Mouse (Mus musculus) lung, postnatal 36 days (tissue): ENCODE data around the gene Pigl.
"Not testable (repeated sequence)": the region's sequence is repeated elsewhere in the genome, so short reads cannot be mapped to it uniquely, and the experiment has no call there.

Source experiments
- DNase-seq: peaks from one replicate; pipeline ENCODE4 v3.0.0; 2022; ENCODE audit warnings: mixed read lengths

Gene Pigl

DNA sequence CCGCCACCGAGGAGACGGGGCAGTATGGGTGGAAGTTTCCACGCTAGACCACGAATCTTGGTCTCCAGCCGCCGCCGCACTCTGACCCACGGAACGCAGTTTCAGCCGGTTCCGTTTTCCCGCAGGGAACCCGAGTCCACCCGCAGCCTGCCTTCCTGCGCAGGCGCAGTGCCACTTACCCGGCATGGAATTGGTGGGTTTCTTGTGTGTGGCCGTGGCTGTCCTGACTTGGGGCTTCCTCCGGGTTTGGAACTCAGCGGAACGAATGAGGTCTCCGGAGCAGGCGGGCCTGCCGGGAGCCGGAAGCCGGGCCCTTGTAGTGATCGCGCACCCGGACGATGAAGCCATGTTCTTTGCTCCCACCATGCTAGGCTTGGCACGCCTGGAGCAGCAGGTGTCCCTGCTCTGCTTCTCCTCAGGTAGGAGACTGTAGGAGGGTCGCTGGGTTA, at the start of gene Pigl, which contains the start of gene Ncor1:
Gene Pigl, plus strand, starts transcription at position 185 of the 449 bp plus-strand sequence.
Gene Ncor1, minus strand, starts transcription at position 266 of the 449 bp plus-strand sequence.
- DNase-seq: peak; percentile 87

DNA sequence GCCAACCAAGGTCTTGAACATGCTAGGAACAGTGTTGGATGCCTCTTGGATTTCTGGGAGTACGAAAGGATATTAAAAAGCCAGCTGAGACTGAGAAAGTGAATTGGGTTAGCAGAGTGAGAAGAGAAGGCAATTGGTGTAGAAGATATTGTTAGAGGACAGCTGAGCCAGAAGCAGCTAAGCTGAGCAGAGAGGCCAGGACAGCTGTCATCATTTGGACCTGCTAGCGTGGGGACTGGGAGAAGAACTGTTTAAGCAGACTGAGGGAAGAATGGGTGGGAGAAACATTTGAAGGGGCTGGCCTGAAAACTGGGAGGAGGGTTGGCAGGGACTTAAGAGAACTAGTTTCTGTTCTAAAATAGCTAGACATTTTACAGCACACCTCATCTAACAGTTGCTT, 49.4 kb upstream of the Pigl start:
- no peak for DNase-seq

DNA sequence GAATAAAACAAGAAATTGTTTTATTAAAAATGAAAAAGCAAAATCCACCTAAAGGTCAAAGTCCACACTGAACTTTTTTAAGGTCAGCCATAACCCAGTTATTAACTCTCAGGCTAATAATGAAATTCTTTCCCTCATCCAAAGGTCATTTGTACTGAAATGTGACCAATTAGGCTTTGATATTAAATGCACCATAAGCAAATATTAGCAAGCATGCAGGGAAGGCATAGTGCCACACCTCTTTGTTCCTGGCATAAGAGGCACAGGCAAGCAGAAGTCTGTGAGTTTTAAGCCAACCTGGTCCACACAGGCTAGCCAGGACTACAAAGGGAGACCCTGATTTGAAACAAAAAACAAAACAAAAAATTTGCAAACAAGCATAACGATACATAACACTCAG, 48.6 kb upstream of the Pigl start:
- DNase-seq: no peak

DNA sequence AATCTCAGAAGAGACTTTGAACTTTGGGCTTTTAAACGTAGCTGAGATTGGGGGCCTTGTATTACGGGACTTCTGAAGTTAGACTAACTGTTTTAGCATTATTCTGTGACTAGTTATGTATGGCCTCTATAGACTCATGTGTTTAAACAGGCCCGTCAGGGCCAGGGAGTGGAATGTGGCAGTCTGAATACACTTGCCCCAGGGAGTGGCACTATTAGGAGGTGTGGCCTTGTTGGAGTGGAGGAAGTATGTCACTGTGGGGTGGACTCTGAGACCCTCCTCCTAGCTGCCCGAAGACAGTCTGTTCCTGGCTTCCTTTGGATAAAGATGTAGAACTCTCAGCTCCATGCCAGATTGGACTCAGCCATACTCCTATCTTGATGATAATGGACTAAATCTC, 43.2 kb upstream of the Pigl start:
- no peak for DNase-seq

DNA sequence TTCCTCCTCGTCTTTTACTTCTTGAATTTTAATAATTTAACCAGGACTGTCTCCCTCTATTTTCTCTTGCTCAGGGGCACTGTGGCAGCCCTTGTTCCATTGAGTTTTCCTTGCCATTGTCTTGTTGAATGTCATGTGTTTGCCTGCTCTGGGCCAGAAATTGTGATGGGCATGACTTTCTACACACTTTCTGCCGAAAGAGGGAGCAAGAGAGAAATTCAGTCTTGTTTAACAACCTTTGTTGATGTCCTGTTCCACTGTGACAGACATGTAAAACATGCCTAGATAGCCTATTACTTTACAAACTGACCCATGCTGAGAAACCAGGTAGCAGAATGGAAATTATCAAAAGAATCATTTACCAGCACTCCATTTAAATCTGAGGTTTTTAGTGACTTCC, 33.7 kb upstream of the Pigl start:
- DNase-seq: peak; percentile 58

DNA sequence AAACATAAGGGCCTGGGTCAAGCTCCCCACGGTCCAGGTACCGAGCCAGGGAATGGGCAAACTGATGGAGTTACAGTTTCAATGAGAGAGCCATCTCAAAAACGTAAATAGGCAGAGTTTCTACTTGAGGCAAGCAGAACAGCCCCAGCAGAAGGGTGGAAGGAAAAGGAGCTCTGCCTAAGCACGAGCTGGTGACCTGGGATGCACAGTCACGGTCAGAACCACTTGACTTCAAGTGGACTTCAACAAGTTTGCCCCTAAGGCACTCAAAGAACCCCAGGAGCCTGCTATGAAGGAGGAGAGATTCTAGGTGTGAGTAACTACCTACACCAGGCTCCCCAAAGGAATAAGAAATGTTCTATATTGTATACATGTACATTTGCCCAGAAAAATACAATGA, 32.0 kb upstream of the Pigl start:
- peak; percentile 68 for DNase-seq

DNA sequence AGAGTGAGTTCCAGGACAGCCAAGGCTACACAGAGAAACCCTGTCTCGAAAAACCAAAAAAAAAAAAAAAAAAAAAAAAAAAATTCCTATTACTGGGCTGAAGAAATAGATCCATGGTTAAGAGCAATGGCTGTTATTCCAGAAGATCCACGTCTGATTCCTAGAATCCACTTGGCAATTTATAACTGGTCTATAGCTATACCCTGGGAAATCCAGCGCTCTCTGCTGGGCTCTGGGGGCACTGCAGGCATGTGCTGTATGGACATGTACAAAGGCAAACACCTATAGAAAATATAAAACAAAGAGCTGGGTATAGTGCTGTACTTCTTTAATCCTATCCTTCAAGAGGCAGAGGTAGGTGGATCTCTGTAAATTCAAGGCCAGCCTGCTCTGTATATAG, 31.2 kb upstream of the Pigl start:
- DNase-seq: peak; percentile 61

DNA sequence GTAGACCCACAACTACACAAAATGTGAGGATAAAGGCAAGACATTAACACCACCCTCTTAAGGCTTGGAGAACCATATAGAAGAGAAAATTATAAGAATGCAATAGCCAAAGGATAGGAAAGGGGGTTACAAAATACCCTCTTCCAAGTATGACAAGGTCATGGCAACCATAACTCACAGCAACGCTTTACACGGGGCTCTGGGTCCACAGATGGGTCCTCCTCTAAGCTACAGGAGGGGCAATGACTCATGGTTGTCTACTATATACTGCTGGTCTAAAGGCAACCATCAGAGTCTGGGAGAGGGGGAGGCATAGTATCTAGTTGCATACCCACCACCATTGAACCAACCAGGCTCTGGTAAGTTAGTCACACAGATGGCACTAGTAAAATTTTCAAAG, 26.0 kb upstream of the Pigl start:
- DNase-seq: no peak

DNA sequence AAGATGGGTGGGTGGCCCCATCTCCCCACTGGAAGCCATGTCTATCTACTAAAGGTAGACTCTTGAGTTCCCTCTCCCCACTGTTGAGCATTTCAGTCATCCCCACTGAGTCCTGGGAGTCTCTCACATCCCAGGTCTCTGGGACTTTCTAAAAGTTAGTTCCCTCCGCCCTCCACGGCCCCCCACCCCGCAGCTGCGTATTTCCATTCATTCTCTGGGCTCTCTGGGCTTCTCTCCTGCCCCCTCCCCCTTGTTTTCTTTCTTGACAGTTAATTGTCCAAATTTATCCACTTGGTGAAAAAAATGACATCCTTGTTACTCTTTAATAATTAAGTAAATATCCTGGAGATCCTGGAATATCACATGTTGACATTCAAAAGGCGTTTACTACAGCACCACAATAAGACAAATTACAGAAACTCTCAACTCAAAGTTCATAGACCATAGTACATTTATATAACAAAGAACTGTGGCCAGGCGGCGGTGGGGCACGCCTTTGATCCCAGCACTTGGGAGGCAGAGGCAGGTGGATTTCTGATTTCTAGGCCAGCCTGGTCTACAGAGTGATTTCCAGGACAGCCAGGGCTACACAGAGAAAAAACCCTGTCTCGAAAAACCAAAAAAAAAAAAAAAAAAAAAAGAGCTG, 17.5 kb upstream of the Pigl start:
- no peak for DNase-seq

DNA sequence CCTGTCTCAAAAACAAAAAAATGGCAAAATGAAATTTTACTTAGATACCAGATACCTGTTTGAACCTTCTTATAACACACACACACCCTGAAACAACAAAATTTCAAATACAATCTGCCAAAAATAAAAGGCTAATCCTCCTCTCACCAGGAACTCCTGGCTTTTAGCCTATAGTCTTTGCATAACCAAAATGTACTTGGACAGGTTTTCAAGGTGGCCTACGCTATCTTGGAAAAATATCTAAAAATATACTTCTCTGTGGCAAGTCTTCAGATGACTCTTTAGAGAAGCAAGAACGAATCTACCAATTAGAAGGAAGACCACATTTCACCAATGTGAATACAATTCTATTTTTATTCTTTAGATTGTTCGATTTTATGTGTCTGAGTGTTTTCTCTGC, 12.5 kb upstream of the Pigl start:
- no peak for DNase-seq

DNA sequence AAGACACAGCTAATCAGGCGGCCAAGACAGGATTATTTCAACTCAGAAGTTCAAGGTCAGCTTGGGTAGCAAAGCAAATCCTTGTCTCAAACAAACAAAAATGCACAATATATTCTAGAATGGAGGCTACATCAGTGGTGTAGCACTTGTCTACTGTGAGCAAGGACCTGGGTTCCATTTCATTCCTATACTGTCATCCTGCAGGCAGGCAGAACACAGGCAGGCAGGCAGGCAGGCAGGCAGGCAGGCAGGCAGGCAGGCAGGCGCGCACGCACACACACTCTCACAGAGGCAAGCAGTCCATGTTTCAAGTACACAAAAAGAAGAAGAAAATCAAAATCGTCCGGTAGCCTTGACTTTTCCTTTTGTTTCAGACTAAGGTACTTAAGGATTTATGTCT, 9.3 kb upstream of the Pigl start:
- DNase-seq: no peak

DNA sequence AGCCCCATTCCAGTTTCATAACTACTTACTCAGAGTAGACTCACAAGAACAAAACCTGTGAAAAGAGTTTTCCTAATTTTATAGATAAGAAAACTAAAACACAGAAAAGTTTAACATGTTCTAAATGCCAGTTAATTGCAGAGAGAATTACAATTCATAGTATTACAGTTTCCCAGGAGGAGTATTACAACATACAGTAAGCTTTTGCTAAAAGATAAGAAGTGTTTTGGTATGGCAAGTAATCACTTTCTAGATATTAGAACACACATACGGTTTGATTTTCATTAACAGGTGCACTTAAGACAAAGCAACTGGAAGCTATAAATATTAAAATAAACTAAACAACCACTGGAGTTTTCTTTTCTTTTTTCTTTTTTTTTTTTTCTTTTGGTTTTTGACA, 3.1 kb upstream of the Pigl start:
- DNase-seq: no peak

DNA sequence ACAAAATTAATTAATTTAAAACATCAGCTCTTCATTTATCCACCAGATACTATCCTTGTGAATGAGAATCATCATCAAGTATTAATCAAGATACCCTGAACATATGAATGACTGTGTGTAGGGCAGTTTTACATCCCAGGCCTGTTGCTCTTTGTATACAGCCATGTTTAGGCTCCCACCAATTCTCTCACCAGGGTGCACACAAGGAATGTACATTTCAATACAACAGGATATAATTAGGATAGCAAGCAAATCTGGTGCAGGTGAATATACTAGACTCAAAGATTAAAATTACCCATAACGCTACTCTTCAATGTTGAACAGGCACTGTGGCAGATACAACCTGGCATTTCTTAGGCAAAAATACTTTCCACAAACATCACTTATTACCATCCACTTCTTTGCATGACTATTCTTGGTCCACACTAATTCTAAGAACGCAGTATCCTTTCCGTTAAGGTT, 2.2 kb upstream of the Pigl start:
- no peak for DNase-seq

DNA sequence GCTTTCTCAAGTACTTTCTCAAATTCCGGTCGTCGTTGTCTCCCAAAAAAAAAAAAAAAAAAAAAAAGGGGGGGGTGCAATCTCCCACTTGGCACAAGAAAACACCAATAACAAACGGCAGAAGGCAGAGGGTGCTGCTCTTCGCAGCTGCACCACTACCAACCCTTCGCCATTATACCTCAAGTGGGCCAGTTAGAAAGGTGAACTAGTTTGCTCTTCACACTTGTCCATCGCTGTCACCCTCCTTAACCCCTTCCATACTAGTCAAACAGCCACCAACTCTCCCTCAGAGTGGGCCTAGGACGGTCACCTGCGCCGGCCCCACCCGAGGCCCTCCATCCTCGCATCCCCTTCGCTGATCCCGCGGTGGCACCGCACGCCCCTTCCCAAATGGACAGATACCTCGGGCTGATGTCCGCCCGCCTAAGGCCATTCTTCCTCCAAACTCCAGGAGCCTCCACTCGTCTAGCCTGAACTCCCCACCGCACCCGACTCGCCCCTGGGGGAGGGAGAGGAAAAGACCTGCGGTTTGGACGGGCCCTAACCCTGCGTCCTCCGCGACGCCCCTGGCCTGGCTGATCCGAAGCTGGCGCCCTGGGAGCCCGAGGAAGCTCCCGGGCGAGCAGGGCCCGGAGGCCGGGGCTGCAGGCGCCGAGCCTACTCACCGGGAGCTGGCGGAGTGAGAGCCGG, 1.6 kb upstream of the Pigl start:
- peak; percentile 53 for DNase-seq

DNA sequence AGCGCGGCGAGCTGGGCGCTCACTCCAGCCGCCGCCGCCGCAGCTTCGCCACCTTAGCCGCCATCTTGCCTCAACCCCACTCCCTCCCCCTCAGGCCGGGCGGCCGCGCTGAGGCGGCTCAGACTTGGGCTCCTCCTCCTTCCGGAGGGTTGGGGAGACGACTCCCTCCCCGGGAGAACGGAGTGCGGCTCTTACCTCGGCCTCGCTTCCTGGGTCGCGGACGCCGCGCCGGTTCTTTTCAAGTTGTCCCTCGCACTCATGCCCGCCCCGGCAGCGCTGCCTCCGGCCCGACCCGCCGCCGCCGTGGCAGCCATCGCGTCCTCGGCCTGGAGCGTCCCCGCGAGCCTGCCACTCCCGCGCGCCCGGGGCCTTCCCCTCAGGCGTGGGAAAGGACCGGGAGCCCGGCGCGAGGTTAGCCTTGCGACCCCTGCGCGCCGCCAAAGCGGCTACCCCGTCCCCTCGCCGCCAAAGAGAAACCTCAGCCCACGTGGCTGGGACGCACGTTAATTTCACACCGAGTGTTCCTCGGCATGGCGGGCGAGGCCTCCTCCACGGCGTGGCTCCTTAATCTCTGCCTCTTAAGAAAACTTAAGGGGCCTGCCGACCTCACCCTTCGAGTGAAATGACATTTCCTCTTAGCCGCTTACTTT, 894 bp upstream of the Pigl start:
- peak; percentile 94 for DNase-seq

DNA sequence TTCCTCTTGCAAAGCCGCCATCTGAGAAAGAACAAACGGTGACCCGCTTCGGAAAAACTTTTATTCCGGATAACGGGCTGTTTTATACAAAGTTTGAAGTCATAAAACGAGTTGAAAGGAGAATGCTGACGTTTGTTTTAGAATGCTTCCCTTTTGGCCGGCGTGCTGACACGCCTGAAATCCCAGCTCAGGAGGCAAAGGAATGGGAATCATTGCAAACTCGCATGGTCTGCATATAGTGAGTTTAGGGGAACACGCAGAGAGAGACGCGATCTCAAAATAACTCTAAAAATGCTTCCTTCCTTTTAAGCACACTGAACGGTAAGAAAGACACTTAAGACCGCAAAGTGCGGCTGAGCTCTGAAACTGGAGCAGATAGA, 379 bp upstream of the Pigl start:
- DNase-seq: no peak

DNA sequence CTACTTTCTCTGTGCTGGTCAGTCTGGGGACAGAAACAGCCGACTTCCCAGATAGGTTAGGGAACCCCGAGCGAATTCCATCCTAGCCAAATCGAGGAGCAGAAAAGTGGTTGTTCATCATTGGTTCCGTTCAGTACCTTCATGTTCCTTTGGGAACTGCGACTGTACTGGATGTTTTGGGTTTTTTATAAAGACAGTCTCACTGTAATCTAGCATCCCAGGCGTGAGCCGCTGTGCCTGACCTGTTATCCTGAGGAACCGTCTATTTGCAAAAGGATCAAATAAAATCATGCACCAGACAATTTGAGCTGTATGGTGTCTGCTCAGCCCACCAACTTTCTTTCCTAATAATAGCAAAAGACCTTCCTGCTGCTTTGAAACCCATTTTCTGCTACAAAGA, 520 bp downstream of the Pigl start:
- DNase-seq: no peak

DNA sequence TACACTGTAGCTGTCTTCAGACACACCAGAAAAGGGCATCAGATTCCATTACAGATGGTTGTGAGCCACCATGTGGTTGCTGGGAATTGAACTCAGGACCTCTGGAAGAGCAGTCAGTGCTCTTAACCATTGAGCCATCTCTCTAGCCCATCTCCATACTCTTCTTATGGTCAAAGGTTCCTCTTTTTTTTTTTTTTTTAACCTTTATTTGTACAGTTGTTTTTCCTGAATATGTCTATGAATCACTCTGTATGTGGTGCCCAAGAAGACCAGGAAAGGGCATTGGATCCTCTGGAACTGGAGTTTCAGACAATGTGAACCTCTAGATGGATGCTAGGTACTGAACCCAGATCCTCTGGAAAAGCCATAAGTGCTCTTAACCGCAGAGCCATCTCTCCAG, 4.3 kb downstream of the Pigl start:
- DNase-seq: not testable (repeated sequence)

DNA sequence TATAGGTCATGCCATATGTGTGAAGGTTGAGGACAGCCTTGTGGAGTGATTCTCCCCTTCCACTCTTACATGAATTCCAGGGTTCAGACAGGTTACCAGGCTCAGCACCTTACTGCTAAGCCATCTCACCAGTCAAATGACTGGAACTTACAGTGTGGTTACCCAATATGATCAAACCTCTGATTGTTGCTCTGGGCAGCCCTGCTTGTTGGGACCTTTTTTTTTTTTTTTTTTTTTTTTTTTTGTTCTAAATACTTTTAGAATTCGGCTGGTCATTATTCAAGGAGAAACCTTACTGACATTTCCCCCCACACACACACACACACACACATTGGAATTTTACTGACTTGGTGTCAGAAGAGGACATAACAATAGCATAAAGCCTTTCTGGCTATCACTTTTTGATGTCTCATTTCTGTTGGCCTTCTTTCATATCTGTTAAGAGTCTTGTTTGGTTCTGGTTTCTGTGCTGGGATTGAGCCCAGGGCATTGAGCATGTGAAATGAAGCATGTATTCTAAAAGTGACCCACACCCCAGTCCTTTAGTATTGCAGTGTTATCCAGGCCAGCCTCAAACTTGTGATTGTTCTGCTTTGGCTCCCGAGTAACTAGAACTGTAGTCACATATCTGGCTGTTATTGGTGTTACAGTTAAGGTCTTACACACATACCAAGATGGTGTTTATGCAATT, 5.1 kb downstream of the Pigl start:
- no peak for DNase-seq

DNA sequence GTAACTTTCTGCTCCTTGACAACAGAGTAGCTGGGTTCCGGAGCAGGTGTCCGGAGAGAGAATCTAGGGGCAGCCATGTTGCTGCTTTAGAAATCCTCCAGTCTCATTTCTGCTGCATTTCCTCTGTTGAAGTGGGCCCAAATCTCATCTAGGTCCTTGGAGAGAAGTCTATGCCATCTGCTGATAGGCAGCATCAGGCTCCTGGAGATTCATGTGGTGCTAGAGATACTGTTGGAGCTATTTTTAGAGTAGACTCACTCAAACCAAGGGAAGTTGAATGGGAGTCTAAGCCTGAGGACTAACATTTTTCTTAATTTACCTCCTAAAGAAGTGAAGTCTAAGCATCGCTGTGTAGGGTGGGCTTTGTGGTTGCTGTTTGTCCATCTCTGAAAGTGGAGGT, 6.4 kb downstream of the Pigl start:
- DNase-seq: no peak

DNA sequence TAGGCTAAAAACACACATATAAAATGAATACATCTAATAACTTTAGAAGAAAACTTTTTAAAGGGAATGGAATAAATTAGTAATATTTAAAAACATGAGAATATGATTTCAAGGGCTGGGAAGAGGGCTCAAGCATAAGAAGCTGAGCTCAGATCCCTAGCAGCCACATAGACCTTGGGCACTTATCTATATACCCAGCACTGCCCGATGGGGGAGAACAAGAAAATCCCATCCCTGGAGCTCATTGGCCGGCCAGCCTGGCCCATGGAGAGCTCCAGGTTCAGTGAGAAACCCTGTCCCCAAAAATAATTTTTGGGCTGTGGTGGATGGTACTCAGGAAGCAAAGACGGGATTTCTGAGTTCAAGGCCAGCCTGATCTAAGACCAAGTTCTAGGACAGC, 7.6 kb downstream of the Pigl start:
- DNase-seq: no peak

DNA sequence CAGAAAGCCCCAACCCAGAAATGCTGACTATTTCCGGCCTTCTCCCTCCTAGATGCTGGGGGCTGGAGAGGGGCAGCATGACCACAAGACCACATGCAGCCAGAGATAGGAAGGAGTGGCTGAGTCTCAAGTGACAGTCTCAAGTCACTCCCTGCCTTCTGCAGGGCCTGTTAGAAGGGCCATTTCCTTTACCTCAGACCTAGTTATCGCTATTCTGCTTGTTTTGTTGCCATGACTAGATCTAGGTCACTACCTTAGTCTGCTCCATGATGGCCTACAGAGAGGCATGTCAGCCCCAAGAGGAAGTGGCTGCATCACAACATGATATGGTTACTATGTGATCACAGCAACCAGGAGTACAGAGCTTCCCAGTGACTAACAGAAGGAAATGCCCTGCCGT, 8.3 kb downstream of the Pigl start:
- DNase-seq: peak; percentile 35

DNA sequence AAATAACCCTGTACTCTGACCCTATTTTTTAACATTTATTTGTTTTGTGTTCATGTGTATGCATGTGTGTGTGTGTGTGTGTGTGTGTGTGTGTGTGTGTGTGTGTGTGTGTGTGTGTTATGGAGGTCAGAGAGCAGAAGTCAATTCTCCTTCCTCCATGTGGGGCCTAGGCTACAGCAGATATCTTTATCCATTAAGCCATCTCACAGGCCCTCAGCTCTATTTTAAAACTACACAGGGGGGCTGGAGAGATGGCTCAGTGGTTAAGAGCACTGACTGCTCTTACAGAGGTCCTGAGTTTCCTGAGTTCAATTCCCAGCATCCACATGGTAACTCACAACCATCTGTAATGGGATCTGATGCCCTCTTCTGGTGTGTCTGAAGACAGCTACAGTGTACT, 9.0 kb downstream of the Pigl start:
- not testable (repeated sequence) for DNase-seq

DNA sequence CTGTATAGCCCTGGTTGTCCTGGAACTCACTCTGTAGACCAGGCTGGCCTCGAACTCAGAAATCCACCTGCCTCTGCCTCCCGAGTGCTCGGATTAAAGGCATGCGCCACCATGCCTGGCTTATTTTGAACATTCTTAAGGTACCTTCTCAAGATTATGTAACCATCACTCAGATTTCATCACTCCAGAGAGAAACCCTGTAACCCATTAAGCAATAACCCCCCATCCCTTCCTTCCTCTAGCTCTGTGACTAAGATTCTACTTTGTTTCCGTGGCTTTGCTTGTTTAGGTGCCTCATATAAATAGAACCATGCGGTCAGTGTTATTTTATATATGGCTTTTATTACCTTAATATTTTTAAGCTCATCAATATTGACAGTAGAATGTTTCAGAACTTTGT, 12.2 kb downstream of the Pigl start:
- peak; percentile 31 for DNase-seq
